Mouse (Mus musculus): ENCODE data around the gene Psen2. TPM values are rescaled to one million over a fixed set of nuclear protein-coding genes. Genes with fewer than 3 reads are reported as not detected.

Psen2 gene
- polyA plus RNA-seq (2015; fragmentation: Nextera tagmentation; extraction: Ambion mirVana), result 25.1 and 26.4 TPM in 2 replicates

DNA sequence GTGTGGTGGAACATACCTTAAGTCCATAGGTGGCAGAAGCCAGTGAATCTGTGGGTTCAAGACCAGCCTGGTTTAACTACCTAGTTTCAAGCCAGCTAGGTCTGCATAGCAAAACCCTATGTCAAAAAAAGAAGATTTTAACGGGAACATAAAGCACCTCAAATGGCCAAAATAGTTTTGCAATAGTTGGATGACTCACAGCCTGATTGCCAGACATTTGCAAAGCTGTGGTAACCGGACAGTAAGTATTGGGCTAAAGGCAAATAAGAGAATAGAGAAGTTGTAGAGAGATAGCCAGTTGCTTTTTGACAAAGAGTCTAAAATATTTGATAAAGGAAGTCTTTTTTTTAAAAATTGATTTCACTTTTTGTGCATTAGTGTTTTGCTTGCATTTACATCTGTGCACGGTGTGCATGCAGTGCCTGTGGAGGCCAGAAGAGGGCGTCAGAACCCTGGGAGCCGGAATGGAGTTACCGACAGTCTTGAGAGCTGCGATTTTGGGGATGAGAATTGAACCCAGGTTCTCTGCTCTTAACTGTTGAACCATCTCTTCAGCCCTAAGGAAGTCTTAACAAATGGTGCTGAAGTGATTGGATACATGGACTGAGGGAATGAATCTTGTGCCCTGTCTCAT, at the start of gene Psen2:
Psen2 (minus strand) TSS at position 75 of the 634 bp plus-strand sequence.
- TF ChIP-seq CTCF (IDR thresholded peaks at IDR 0.05), result peak; percentile 78
- peak; percentile 73 for TF ChIP-seq EP300 (IDR thresholded peaks at IDR 0.05)
- no peak within 1 kb of the TSS for H3K4me3 ChIP-seq (ENCODE audit: low read depth, low read length)
- no peak within 1 kb of the TSS for H3K9ac ChIP-seq (replicated peaks; ENCODE audit: low read depth)
- H3K27ac ChIP-seq (ENCODE audit: low read length), result no peak within 1 kb of the TSS
- no peaks in the 10 kb centered on the region for H3K9me3 ChIP-seq (ENCODE audit: low read length)
- no peaks in the 10 kb centered on the region for H3K27me3 ChIP-seq (replicated peaks; ENCODE audit: insufficient read depth, low read length)
- H3K4me2 ChIP-seq (replicated peaks; ENCODE audit: low read depth, low read length), result no peak within 1 kb of the TSS
- H3K4me1 ChIP-seq (ENCODE audit: insufficient read depth, low read depth, low read length), result peaks cover 11% of the 10 kb centered on the region; the same call in 1 of the 2 replicates
- no peaks in the 10 kb centered on the region for H3K36me3 ChIP-seq (ENCODE audit: insufficient read depth, low read length)
- DNase-seq (ENCODE audit: low spot score) (peak; percentile 90), ATAC-seq (peak; percentile 34; the same call in 1 of the 2 replicates)
- WGBS, result 18% methylated on average over 7 of the region's 7 CpGs

DNA sequence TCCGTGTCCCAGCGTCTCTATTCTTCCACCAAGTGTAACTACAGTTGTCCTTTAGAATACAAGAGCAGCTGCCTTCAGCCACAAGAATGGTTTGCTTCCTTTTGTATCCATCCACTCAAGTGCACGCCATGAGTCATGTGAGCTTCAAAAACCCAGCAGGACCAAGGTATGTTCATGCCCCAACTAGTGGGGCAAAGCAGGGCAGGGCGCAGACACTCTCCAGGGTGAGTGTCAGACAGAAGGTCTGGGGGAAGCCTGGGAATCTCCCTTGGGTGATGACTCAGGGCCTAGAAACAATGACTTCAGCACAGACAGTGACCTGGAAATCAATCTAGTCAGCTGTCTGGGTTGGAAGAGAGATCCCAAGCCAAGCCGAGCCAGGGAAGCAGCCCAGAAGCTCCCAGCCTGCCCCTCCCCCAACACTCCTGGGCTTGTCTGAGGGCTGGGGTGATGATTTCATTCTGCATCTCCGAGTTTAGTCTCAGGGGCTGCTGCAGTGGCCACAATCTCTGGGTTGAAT, 49.6 kb upstream of the Psen2 start:
- no peak overlapping the region for H3K27ac ChIP-seq (ENCODE audit: low read length)
- H3K36me3 ChIP-seq (ENCODE audit: insufficient read depth, low read length), result no peaks in the 10 kb centered on the region
- H3K4me3 ChIP-seq (ENCODE audit: low read depth, low read length), result no peak overlapping the region
- no peak overlapping the region for H3K9ac ChIP-seq (replicated peaks; ENCODE audit: low read depth)
- H3K9me3 ChIP-seq (ENCODE audit: low read length), result no peaks in the 10 kb centered on the region
- peaks cover 4% of the 10 kb centered on the region; the same call in 1 of the 2 replicates for H3K4me1 ChIP-seq (ENCODE audit: insufficient read depth, low read depth, low read length)
- TF ChIP-seq CTCF (IDR thresholded peaks at IDR 0.05), result no peak
- peak; percentile 18; the same call in 1 of the 2 replicates for TF ChIP-seq EP300 (IDR thresholded peaks at IDR 0.05)
- 41% methylated on average over 6 of the region's 6 CpGs for WGBS
- peak; percentile 56 for DNase-seq (ENCODE audit: low spot score)
- peak; percentile 75 for ATAC-seq
- H3K27me3 ChIP-seq (replicated peaks; ENCODE audit: insufficient read depth, low read length), result no peaks in the 10 kb centered on the region
- H3K4me2 ChIP-seq (replicated peaks; ENCODE audit: low read depth, low read length), result no peak overlapping the region

GRCm38 (mm10) chr1:180312286-180312685, 49.0 kb upstream of the Psen2 start:
- Histone ChIP-seq H3K27ac (ENCODE audit: low read length) (no peak overlapping the region), H3K27me3 (replicated peaks; ENCODE audit: insufficient read depth, low read length) (no peaks in the 10 kb centered on the region), H3K36me3 (ENCODE audit: insufficient read depth, low read length) (no peaks in the 10 kb centered on the region), H3K9ac (replicated peaks; ENCODE audit: low read depth) (no peak overlapping the region), H3K9me3 (ENCODE audit: low read length) (no peaks in the 10 kb centered on the region), H3K4me2 (replicated peaks; ENCODE audit: low read depth, low read length) (no peak overlapping the region), H3K4me1 (ENCODE audit: insufficient read depth, low read depth, low read length) (peaks cover 4% of the 10 kb centered on the region; the same call in 1 of the 2 replicates), H3K4me3 (ENCODE audit: low read depth, low read length) (no peak overlapping the region)
- no peak for ATAC-seq
- TF ChIP-seq CTCF (IDR thresholded peaks at IDR 0.05), result no peak
- no peak for DNase-seq (ENCODE audit: low spot score)
- WGBS, result 65% methylated on average over 6 of the region's 6 CpGs

DNA sequence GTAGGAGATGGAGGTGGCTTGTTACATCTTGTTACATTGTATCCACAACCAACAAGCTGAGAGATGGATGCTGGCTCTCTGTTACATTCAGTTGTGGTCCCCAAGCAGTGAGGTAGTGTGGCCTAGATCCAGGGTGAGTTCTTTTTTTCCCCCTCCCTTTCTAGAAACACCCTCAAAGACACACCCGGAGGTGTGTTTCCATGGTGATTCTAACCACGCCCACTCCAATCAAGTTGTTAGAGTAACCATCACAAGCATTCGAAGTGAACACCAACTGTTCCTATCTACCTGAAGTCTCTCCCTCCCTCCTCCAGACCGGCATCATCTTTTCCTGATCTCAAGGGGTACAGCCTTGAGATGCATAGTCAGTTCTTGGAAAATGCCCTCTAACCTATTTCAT, 45.7 kb upstream of the Psen2 start:
- H3K4me2 ChIP-seq (replicated peaks; ENCODE audit: low read depth, low read length), result no peak overlapping the region
- no peaks in the 10 kb centered on the region for H3K9me3 ChIP-seq (ENCODE audit: low read length)
- no peak overlapping the region for H3K9ac ChIP-seq (replicated peaks; ENCODE audit: low read depth)
- 72% methylated on average over 4 of the region's 4 CpGs for WGBS
- no peak overlapping the region for H3K27ac ChIP-seq (ENCODE audit: low read length)
- no peak for TF ChIP-seq EP300 (IDR thresholded peaks at IDR 0.05)
- no peak for TF ChIP-seq CTCF (IDR thresholded peaks at IDR 0.05)
- DNase-seq (ENCODE audit: low spot score), result no peak
- no peak overlapping the region for H3K4me3 ChIP-seq (ENCODE audit: low read depth, low read length)
- H3K4me1 ChIP-seq (ENCODE audit: insufficient read depth, low read depth, low read length), result peaks cover 4% of the 10 kb centered on the region; the same call in 1 of the 2 replicates
- H3K27me3 ChIP-seq (replicated peaks; ENCODE audit: insufficient read depth, low read length), result no peaks in the 10 kb centered on the region
- no peak for ATAC-seq
- no peaks in the 10 kb centered on the region for H3K36me3 ChIP-seq (ENCODE audit: insufficient read depth, low read length)

GRCm38 (mm10) chr1:180307661-180308060, 44.4 kb upstream of the Psen2 start:
- H3K27ac ChIP-seq (ENCODE audit: low read length), result no peak overlapping the region
- ATAC-seq, result no peak

DNA sequence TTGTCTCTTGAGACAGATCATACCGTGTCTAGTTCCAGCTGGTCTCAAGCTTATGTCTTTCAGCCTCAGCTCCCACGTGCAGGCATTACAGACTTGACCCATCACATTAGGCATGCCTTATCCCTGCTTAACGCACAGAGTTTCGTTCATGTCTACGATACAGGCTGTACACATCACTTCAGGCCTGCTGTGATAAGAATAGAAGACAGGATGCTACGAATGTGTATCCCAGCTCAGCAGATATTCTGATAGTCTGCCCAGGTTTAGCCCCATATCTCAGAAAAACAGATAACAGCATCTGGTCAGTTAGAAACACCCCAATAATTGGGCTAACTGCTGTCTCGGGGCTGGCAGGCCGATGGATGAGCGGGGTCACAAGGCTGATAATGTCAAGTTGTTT, 43.7 kb upstream of the Psen2 start:
- Histone ChIP-seq H3K4me3 (ENCODE audit: low read depth, low read length) (no peak overlapping the region), H3K36me3 (ENCODE audit: insufficient read depth, low read length) (no peaks in the 10 kb centered on the region), H3K9me3 (ENCODE audit: low read length) (no peaks in the 10 kb centered on the region), H3K9ac (replicated peaks; ENCODE audit: low read depth) (no peak overlapping the region), H3K27me3 (replicated peaks; ENCODE audit: insufficient read depth, low read length) (no peaks in the 10 kb centered on the region), H3K4me2 (replicated peaks; ENCODE audit: low read depth, low read length) (no peak overlapping the region), H3K27ac (ENCODE audit: low read length) (no peak overlapping the region), H3K4me1 (ENCODE audit: insufficient read depth, low read depth, low read length) (peaks cover 6% of the 10 kb centered on the region; the same call in 1 of the 2 replicates)
- TF ChIP-seq CTCF (IDR thresholded peaks at IDR 0.05) (no peak), EP300 (IDR thresholded peaks at IDR 0.05) (no peak)
- ATAC-seq (no peak), DNase-seq (ENCODE audit: low spot score) (no peak)
- WGBS, result 64% methylated on average over 9 of the region's 9 CpGs

More at GRCm38 (mm10) chr1:180307661-180308060, 44.4 kb upstream of the Psen2 start:
- Histone ChIP-seq H3K4me3 (ENCODE audit: low read depth, low read length) (no peak overlapping the region), H3K4me1 (ENCODE audit: insufficient read depth, low read depth, low read length) (no peaks in the 10 kb centered on the region; the same call in 1 of the 2 replicates), H3K27me3 (replicated peaks; ENCODE audit: insufficient read depth, low read length) (no peaks in the 10 kb centered on the region), H3K9ac (replicated peaks; ENCODE audit: low read depth) (no peak overlapping the region), H3K36me3 (ENCODE audit: insufficient read depth, low read length) (no peaks in the 10 kb centered on the region), H3K4me2 (replicated peaks; ENCODE audit: low read depth, low read length) (no peak overlapping the region), H3K9me3 (ENCODE audit: low read length) (no peaks in the 10 kb centered on the region)
- WGBS, result 52% methylated on average over 2 of the region's 2 CpGs
- TF ChIP-seq EP300 (IDR thresholded peaks at IDR 0.05) (no peak), CTCF (IDR thresholded peaks at IDR 0.05) (no peak)
- no peak for DNase-seq (ENCODE audit: low spot score)

Measured in lung, postnatal 0 days (tissue).